Mouse (Mus musculus): ENCODE measurements around the gene Mecom.

Mecom gene

DNA sequence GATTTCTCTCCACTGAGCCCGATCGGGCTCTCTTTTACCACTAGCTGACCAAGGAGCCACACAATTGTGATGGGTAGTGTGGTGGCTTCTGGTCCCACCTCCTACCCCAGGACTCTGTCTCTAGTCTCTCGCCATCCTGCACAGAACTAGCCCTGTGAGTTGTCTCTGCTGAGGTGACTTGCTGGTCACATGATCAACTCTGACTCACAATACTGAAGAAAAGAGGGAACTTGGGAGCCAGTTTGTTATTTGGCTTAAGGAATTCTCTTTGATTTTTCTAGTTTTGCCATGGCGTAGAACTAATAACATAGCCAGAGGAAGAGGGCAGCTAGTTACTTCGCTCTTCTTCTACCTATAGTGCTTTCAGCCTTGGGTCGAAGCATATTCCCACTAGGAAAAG is 496.5 kb downstream of the Mecom start:
- DNase-seq (ENCODE audit: extremely low read depth, low read depth, low spot score): no peak

DNA sequence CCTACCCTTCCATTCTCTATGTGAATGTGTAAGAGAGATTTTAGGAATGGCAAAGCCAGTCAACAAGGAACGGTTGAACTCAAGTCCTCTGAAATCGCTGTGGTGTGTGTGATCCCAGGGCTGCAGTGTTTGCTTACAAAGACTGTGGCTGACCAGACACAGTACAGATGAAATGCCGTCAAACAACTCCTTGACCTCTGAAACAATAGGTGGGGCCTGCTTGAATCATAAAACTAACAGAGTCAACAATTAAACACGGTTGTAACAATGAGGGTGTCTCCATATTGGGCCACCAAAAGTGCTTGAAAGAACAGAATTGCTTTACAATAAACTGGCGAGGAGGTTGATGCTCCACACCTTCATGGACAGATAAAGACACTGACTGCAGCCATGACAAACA is 497.0 kb downstream of the Mecom start:
- DNase-seq (ENCODE audit: extremely low read depth, low read depth, low spot score): no peak

DNA sequence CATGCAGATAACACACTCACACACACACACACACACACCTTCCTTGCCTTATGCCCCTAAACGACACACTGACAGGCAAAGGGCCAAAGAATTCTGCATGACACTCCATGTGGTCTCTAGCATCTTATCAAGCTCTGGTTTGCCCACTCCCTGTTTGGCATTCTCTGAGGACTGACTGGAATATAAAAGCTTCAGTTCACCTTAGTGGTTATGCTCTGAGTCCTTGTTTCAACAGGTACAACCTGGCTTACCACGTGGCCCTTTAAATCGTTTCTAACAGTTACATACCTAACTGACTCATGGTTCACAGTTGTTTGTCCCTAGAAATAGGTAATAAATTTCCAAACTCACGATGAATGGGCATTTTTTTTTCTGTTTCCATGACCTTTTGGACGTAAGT is 499.0 kb downstream of the Mecom start:
- DNase-seq (ENCODE audit: extremely low read depth, low read depth, low spot score): no peak

DNA sequence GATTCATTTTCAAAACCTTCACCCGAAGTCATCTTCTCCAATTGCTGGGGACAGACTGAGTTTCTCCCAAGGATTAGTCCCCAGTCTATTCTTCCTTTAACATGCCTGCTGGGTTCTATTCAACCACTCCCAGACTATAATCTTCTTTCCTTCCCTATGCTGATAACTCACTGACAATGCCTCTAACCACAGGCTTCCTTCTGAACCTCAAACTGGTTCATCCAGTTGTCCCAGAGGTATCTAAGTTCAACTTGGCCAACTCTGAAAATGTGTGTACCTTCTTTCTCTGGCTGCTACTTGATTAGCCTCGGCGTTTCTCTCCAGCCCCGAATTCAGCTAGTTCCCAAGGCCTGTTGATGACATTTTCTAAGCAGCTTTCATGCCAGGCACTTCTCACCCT is 499.7 kb downstream of the Mecom start:
- DNase-seq (ENCODE audit: extremely low read depth, low read depth, low spot score): no peak

DNA sequence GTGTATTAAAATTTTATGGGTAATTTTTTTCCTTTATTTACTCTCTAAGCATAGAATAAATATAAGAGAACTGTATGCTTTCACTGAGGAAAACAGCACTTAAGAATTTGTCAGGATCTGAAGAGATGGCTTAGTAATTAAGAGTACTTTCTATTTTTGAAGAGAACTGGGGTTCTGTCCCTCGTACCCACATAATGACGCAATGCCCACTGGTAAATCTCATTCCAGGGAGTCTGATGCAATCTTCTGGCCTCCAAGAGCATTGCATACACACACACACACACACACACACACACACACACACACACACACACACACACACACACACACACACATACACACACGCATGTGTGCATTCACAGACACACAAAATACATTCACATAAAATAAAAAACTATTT is 504.3 kb downstream of the Mecom start:
- DNase-seq (ENCODE audit: extremely low read depth, low read depth, low spot score): no peak

DNA sequence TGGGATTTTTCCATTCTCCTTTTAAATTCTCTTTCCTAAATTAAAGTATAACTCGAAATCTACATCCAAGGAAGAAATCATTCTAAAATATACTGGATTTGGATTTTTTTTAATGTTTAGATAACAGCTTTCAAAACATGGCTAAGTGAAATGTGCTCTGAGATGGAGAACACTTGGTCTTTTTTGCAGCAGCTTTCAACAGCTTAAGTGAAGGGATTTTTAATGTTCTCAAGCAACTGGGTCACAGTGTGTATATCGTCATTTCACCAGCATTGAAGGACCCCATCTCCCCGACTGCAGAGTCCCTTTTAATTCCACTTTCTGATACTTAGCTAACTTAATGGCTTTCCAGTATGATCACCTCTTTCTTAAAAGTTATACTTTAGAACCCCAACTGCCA is 509.3 kb downstream of the Mecom start:
- DNase-seq (ENCODE audit: extremely low read depth, low read depth, low spot score): no peak

DNA sequence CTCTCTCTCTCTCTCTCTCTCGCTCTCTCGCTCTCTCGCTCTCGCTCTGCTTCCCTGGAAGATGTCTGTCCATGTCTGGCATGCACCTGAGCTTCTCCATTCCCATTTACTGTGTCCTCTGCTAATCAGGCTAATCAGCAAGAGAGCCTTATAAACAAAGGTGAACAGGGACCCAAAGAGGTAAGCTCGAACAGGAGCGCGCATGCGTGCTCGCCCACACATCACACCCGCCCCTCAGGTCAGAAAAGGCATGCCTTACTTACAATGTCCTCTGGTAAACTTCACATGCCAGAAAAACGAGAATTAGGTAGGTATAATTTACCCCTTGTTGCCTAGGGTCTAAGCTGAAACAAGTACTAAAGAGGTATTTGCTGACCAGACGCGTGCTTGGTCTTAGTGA is 527.8 kb downstream of the Mecom start:
- no peak for DNase-seq (ENCODE audit: extremely low read depth, low read depth, low spot score)

DNA sequence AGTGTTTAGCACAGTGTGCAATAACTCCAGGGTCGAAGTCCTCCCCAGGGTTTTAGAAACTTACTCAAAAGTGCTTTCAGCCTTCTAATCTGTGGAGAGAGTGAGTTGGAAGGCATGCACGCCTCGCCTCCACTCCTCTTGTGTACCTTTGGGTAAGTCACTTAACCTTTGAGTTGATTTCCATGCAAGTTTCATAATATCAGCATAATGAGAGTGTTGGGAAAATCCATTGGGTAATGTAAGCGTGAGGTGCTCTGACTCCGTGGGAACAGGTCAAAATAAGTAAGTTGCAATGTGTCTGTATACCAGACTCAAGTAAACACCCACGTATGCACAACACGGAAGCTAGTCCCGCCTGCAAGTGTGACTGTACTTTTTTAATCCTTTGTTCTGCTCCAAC is 528.4 kb downstream of the Mecom start:
- peak; percentile 26 for DNase-seq (ENCODE audit: extremely low read depth, low read depth, low spot score)

DNA sequence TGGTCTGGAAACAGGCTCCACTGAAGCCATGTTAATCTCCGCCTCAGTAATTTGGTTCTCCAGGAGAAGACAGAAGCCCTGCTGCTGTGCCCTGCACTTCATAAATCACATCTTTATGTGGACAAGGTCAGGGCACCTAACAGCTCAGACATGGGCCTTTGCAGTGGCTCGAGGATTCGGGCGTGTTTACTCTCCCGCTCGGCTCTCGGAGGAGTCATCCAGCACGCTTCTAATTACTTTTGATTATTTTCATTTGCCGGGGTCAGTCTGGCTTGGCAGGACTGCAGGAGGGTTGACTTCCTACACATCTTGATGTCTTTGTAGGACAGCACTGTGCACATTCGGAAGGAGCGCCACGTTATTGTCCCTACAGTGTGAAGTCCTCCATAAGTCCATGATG is 529.6 kb downstream of the Mecom start:
- DNase-seq (ENCODE audit: extremely low read depth, low read depth, low spot score): no peak

DNA sequence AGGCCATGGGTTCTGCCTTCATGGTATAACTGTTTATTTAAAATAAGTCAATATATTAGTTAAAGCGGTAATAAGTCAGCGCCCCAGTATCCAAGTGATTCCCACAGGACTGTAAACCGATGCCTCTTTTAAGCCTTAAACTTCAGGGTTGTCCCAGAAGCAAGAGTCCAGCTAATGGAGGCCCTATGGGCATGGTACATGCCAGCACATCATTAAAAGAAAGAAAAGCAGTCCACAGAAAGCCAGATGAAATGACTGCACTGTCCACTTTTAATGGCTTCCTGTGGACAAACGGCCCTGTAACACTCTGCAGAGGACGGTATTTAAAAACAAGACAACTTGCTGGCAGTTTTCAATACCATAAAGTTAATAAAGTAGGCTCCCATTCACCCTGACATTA is 531.0 kb downstream of the Mecom start:
- DNase-seq (ENCODE audit: extremely low read depth, low read depth, low spot score): no peak

DNA sequence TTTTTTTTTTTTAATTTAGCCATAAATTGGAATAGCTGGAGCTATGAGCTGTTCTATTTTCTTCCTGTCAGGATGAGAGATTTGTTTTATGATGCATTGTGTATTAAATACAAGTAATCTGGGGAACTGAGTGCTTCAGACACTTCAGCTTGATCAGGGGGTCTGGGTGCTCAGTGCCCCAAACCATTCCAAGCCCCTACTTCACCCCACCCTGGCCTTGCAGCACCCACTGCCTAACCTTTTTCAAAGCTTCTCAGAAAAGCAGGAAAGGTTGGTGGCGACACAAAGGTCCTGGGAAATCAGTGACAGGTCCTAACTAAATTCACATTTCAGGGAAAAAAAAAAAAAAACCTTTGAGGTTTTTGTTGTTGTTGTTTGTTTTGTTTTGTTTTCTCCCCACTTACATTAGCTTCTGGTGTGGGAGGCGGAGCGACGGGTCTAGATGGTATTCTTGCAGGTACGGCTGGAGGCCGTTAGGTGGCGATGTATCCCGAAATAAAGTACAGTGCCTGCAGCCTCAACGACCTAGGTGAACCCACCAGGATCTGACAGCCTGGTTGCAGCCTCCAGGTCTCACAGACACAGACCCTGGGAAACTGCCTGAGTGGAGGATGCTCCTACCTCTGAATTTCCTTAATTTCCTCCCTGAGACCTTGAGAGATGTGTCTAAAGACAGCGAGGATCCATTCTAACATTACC is 532.7 kb downstream of the Mecom start:
- no peak for DNase-seq (ENCODE audit: extremely low read depth, low read depth, low spot score)

DNA sequence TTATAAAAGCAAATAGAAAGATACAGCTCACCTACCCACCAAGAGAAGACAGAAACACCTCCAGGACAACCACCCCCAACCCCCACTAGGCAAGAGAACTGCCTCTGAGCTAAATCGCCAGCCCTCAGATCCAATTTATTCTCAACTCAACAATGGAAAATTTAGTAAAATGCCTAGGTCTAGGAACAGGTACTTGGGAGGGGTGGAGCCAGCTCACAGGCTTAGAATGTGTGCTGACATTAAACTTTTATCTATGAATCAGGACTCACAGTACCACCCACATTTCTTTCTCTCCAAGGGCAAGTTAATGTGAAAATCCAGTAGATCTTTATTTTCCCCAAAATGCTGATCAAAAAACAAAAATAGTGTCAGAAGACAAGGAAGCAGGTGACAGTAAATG is 533.5 kb downstream of the Mecom start:
- DNase-seq (ENCODE audit: extremely low read depth, low read depth, low spot score): no peak

DNA sequence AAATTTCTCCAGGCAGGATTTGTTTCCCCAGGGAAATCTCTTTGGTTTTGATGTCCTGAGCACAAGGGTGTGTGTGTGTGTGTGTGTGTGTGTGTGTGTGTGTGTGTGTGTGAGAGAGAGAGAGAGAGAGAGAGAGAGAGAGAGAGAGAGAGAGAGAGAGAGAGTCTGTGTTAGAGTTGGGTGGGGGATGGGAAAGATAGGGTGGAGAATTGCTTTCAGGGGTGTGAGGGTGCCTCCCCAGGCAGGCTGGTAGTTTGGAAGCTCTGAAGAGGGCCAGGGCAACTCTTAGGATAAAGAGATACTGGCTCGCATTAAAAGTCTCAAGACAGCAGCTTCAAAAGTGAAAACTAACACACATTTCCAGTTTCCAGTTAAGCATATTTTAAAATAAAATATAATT is 534.4 kb downstream of the Mecom start:
- no peak for DNase-seq (ENCODE audit: extremely low read depth, low read depth, low spot score)

DNA sequence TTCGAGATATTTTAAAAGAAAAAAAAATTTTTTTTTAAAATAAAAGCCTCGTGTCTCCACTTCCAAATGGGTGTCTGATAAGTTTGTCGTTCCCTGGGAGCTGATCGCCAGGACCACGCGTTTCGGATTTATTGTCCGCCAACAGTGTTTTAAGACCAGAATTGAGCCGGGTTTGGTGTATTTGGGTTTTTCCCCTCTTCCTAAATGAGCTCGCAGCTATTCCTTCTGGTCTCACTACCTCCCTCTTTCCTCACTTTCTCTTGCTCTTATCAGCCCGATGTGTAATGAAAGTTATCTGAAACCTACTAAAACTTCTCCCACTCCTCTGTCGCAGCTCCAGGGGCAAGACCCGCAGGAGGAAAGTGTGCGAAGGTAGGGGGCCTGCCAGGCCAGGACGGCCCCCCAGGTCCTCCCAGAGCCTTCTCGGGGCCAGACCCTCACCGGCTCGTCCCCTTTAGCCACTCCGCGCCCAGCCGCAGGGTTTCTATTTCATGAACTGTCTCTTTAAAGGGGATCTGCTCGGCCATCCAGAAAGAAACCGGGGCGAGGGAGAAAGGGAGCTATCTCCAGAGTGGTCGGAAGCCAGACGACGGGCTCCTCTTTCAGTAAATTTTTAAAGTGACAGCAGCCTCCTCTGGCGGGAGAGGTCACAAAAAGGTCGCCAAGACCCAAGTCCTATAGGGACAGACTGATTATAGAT is 535.0 kb downstream of the Mecom start:
- no peak for DNase-seq (ENCODE audit: extremely low read depth, low read depth, low spot score)

DNA sequence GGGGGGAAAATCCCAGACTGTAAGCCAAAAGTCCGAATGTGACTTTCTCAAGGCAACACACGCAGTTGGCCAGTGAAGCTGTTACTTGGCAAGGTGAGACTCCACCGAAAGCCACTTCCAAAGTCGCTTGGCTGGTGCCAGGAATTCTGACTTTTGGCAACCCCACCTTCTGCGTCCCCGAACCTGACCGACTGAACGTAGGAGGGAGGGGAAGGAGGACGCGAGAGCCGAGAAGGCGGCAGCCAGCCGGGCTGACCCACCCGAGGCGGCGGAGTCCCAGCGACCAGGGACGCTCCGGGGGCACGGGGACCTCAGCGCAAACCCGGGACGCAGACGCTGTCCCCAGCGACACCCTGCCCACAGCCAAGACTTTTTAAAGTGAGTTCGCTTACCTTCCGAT is 535.7 kb downstream of the Mecom start:
- DNase-seq (ENCODE audit: extremely low read depth, low read depth, low spot score): no peak

DNA sequence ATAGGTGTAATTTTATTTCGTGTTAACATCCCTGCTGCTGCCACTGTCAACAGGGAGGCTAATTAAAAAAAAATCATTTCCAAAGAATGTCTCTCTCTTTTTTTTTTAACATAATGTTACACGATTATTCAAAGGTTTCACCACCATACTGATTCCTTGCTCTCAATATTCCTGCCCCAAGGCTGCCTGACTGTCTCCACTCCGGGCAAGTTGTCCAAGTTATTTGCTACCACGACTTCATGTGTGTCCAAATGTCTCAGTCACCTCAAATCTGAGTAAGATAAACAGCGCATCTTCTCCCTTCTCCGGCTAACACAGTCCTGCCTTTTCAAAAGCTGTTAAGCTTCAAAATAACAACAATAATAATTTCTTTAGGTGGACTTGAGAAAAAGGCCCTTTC is 536.1 kb downstream of the Mecom start:
- no peak for DNase-seq (ENCODE audit: extremely low read depth, low read depth, low spot score)

DNA sequence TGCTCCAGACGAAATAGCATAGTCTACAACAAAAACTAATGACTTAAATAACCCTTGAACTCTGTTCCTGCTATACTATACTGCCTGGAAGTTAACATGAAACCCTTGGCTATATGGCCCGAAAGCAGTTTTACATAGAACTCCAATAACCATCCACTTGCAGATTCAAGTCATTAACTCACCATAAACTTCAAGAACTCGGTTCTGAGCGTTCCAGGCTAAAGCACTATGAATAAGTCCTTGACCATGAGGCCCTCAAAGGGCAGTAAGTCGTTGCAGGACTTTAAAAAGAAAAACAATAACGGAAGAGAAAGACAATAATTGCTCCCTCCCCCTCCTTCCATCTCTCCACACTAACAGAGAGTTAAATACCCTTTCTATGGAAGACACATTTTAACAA is 536.9 kb downstream of the Mecom start:
- no peak for DNase-seq (ENCODE audit: extremely low read depth, low read depth, low spot score)

DNA sequence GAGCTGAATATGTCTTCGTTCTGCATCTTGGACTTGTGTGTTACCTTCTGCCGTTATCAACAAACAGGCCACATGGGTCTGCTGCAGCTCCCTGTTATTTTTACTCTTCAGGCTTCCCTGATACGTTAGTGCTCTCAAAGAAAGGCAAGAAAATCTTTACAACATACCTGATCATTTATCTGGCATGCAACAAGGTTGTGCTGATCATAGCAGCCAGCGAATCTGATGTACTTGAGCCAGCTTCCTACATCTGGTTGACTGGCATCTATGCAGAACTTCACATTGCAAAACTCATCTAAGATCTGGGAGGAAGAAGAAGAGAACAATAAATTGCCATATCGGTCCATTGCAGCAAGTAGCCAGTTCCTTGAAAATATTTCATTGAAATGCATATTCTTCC is 538.2 kb downstream of the Mecom start:
- DNase-seq (ENCODE audit: extremely low read depth, low read depth, low spot score): no peak

DNA sequence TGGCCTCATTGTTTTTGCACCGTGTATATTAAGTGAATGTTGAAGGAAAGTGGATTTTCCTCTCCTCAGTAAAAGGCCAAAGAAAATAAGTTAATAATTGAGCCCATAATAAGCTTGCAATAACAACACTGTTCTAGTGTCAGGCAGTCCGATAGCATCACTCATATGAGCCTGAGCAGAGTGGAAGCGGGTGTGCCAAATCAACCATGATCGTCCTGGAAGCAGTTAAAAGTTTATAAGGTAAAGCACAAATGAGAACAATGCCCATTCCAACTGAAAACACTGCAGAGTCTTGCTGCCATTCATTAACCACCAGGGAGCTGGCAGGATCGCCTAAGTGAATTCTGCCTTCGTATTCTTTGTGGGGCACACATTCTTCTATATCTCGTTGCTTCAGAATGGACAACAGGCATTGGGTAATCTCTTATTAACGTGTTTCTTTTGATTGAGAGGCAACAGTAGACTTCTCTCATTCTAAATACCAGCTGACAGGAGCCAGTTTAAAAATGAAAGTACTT is 542.9 kb downstream of the Mecom start:
- DNase-seq (ENCODE audit: extremely low read depth, low read depth, low spot score): no peak

DNA sequence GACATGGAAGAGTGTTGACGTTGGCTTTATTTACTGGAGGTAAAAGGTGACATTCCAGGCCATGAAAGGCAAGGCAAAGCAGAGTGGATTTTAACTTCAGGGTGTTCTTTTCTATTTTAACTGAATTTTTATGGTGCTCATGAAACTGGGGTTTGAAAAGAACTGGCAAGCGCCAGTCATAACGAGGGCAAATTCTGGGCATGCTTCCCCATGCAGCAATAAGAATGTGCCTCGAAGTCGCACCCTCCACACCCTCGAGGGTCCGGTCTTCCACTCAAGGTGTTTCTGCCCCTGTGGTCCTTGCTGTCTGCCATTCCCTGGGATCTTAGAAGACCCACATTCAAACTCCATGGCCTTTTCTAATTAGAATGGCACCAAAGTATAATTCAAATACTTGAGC is 547.5 kb downstream of the Mecom start:
- DNase-seq (ENCODE audit: extremely low read depth, low read depth, low spot score): no peak

DNA sequence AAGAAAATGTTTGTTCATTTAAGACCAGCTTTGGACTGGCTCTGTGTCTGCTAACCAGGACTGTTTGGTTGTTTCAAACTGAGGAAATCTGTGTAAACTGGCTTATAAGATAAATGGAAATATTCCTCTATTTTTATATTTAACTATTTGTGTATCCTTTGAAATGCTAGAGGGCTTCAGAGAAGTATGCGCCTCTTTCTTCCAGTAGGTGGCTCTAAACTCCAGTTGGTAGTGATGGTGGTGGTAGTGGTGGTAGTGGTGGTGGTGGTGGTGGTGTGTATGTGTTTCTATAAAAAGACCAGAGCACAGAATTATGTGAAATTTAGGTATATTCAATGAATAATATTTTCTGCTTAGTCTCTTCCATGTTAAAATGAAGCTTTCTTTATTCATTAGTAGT is 548.8 kb downstream of the Mecom start:
- DNase-seq (ENCODE audit: extremely low read depth, low read depth, low spot score): no peak

DNA sequence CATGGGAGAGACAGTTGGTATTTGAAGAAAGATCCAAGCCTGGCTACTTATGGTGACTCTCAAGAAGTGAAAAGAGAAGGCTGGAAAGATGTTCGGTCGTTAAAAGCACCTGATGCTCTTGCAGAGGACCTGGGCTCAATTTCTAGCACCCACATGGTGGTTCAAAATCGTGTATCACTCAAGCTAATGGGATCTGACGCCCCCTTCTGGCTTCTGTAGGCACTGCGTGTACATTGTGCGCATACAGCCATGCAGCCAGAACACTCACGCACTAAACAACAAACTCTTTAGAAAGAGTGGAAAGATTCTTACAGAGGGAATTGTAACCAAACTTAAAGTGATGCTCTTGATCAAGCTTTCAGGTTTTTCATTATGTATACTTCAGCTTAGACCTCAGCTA is 550.7 kb downstream of the Mecom start:
- DNase-seq (ENCODE audit: extremely low read depth, low read depth, low spot score): no peak

DNA sequence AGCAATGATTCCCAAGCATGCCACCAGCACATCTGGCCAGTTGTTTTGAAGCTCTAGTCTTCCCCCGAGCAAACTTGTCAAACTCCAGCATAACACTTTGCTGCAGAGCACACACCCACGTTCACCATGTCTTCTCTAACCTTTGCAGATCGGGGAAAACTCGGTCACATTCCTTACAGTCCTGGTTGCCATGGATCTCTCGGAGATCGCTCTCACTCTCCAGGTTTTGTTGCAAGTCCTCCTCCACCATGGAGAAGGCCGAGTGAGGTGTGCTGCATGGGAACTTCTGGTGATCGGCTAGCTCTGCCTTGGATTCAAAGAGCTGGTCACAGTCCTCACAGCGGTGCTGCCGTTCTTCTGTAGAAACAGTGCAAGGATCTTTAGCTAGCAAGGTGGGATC is 554.5 kb downstream of the Mecom start:
- no peak for DNase-seq (ENCODE audit: extremely low read depth, low read depth, low spot score)
